Mouse (Mus musculus): ENCODE measurements around the gene Dgat2.

Gene Dgat2

DNA sequence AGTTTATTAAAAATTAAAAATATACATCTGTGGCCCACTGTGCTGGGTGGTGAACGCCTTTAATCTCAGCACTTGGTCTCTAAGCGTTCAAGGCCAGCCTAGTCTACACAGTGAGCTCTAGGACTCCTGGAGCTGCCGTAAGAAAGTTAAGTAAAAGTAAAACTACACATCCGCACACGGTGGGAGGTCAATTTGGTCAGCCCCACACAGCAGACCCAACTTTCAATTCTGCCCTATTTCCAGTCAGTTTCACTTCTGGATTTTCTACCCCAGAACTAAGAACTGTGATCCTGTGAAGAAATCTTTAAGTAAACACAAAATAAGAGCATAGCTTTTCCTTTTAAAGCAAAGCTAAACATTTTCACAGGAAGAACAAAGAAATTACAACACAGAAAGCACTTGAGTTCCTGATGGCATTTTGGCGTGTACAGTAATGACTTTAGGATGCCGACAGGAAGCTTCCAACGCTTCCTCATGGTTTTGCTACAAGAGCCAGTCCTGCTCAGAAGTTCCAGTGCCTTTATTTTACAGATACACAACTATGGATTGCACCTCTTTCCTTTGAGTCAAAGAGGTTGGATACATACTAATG is 48.6 kb downstream of the Dgat2 start:
- DNase-seq = no peak

DNA sequence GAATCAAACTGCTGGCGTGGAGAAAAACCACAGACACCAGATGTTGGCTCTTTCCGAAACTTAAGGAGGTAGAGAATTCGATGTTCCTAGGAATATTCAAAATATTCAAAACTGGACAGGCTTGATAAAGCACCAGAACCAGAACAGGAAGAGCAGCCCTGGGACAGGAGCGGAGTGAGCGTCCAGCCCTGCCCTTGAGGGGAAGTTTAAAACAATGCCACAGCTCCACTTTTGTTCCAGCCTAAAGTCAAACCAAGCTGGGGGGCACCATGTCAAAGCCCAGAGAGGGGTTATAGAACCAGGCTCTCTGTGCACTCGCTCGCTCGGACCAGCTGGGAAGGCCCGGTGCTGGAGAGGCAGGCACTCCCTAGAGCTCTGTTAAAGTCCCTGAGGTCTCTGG is 49.9 kb downstream of the Dgat2 start:
- DNase-seq = no peak

DNA sequence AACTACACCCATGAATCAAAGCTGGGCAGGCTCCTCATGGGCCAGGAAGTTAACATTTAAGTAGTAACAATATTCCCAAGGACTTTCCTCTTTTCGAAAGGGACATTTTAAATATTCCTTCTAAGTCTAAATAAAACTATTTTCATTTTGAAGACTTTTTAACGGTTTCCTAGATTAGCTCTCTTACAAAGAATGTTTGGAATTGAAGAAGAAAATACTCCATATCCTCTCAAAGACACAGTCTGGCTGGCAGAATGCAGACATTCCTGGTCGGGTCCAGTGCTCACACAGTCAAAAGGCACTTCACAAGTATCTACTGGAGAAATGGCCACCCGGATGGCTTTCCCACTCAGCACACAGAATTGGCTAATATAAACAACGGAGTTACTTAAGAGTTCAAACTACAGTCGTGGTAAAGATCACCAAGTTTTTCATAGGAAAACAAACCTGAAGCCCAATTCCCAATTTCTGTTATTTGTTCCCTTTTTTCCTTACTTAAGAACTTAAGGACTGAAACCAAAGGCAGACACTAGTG is 50.6 kb downstream of the Dgat2 start:
- DNase-seq = no peak

DNA sequence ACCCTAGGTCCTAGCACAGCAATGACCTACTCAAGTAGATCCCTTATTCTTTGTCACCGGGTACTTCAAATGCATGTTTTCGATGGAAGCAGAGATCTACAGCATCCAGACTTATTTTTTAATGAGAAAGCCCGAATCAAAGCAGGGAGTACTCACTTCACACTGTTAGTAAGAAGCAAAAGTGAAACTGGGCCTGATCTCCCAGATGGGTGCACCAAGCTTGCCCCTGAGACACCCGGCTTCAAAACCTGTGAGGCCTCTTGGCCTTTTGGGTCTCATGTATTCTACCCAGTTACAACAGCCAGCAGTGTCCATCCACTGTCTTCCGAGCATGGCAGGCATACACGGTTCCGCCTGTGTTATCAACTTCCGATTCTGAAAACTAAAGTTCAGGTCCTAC is 53.6 kb downstream of the Dgat2 start:
- no peak for DNase-seq

DNA sequence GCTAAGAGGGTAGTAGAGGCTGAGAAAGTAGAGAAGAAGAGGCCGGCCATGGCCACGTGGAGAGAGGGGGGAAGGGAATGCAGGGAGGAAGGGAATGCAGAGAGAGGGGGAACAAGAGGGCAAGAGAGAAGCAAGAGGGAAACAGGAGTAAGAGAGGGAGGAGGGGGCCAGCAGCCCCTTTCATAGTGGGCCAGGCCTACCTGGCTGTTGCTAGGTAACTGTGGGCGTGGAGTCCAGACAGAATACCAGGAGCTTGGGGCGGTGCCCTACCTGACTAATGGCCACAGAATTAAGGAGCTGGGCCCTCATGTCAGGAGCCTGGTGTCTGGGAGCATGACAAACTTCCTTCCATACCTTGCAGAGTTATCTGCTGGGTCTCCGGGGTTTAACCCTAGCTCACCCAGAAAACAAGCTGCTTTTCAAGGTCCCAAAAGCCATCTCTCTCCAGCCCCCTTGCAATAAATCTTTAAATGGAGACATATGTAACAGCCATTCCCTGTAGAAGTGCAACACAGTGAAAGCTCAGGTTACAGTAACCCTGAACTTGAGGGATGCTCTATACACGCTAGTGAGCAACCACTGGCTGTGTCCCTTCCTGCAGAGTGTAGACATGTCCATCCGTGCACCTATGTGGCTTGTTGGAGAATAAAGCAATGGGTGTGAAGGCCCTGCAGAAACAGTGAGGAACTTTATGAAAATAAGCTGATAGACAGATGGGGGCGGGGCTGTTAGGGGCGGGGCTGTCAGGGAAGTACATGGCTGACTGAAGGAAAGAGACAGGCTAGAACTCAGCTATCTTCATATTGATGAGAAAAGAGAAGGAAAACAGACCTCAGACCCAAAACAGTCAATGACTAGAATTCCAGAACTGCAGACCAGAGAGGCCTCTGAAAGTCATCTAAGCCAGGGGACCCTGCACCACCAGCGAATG is 54.2 kb downstream of the Dgat2 start:
- DNase-seq = no peak

DNA sequence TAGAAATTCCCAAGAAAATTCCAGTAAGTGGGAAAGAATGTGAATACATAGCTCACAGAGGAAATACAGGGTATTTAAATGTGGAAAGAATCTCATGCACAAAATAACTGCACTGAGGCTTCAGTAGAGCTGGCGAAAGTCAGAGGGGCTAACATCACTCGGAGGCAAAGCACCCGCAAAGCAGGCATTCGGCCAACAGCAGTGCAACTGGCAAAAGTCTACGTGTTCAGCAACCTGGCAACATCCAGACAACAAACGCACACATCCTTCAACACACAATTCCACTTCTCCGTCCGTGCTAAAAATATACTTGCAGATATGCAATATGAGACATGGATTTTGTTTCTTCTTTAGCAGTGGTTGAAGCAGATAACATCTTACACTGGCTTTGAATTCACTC is 56.5 kb downstream of the Dgat2 start:
- DNase-seq = peak; percentile 38 to 40

DNA sequence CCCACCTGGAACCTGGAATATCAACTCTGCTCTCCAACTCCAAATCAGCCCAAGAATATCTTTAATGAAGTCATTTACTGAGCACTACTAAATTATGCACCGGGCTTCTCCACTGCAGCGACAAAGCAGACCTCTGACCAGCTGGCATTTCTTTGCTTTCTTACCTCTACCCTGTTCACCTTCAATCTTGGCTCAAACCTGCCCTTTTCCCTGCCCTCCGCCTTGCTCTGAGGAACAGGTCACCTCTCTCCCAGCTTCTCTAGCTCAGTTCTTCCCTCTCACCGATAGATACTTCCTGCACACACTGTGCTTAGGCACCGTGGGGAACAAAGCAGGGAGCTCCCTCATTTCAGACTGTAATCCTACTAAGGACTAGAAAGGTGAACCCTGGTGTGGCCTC is 59.9 kb downstream of the Dgat2 start:
- no peak for DNase-seq

DNA sequence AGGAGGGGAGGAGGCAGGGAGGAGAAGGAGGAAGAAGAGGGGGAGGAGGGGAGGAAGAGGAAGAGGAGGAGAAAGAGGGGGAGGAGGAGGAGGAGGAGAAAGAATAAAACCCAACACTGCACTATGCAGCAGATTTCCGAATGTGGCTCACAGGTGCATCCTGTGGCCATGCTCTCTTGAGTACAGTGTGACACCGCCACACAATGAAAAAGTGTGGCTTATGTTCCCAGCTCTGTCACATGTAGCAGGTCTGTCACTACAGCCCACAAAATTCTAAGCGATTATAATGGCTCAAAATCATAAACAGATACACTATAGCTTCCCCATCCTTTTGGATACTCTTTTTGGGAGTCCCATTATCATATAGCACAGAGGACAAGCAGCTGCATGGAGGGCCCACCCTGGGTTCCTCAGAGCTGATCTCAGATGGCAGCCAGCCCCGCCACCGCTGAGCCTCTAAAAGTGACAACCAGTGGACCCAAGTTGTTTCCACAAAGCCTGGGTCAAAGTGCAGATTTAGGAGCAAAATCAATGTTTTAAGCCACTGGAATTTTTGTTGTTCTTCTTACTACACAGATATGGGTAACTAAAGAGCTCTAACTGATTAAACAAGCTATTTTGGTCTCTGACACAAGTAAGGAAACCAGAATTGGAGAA is 61.5 kb downstream of the Dgat2 start:
- no peak for DNase-seq

DNA sequence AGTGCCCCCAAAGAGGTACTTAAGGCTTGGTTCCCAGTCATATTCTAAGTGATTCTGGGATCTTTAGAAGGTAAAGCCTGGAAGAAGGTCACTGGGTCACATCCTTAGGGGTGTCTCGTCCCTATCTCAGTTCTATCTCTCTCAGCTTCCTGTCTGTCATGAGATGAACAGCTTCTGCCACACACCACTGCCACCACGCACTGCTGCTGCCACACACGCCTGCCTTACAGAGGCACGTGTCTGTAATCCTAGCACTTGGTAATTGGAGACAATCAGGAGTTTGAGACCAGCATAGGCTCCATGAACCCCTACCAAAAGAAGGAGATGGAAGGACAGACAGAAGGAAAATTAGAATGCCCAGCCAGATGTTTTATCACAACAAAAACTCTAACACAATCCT is 62.4 kb downstream of the Dgat2 start:
- no peak for DNase-seq

DNA sequence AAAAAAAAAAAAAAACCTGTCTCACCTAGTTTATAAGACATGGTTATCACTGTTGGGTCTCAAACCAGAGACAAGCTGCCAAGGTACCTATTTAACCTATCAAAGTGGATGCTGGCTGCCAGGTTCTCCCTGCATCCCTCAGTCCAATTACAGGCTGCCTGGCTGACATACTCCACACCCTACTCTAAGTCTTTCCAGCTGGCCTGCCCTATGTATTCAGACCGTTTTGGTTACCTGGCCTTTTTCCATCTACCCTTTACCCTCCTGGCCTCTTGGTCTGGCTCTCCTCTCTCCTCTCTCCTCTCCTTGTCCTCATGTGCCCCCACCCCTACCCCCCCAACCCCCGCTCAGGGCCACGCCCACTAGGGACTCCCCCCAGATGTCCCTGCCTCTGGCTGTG is 65.7 kb downstream of the Dgat2 start:
- no peak for DNase-seq

DNA sequence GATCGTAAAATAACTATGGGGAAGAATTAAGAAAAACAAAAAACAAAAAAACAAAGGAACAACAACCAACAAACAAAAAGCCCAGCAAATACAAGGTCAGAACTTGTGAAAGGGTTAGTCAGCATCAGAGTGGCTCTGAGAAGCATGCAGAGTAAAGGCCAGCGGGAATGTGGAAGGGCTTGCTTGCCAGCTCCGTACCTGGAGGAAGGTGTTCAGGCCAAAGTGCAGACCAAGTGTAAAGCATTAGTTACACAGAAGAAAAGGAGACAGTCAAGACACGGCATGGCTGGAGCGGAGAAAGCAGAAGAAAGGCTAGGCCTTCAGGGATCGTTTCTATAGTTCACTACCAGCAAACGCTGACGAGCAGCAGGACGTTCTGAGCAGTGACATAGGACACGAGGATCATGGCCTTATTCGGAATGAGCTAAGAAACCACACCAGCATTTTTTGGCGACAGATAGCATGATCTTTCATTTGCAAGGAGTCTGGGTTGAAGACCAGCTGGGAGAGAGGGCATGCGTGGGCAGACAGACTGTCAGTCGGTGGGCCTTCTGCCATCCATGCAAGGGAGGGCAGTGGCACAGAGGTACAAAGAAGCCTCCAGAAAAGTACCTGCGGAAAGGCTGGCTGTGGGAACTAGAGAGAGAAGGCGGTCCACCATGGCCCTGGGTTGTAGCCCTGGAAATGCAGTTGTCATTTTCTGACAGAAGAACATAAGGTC is 68.4 kb downstream of the Dgat2 start:
- peak; percentile 65 to 75 for DNase-seq

DNA sequence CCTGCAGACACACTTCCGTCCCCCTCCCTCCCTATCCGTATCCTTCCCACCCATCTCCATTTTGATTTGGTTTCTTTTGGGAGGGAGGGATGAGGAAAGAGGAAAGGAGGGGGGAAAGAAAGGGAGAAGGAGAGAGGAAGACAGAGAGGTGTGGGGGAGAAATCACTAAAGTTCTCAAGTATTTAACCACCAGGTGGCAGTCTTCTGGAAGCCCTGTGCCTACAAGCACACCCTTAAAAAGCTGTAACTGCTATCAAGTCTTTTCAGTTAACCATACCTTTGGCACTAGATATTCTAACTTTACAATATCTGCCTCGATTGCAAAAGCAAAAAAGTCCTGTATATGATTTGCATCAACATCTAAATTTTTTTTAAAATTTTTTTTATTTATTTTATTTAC is 75.0 kb downstream of the Dgat2 start:
- DNase-seq = peak in 1 of 2 experiments; percentile 49

DNA sequence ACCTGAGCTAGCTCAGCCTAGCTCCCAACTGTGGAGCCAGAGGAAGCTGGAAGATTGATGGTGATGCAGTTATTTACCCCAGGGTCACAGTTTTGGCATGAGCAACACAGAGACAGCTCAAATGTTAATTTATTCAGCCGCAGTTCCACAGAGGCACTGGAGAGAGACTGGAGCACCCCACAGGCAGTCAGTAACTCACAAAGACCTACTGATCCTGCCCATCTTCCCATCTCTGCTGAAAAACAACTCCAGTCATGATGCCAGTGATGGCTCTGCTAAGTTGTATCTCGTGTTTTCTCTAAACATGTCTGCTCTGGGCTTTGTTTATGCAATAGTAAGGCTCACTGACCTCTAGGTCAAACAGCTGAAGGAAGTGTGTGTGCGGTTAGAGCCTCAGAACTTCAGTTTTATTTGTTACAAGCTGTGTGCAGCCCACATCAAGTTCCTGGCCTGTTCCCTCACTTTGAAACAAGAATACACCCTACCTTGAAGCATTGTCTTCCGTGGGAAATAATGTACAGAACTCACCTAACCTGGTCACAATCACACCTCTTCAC is 75.7 kb downstream of the Dgat2 start:
- no peak for DNase-seq

Measured in cerebellum, postnatal 14 days (tissue).